Mouse (Mus musculus) limb, embryonic 13.5 days (tissue): Measurements from ENCODE around the gene Rassf8. TPM values are rescaled to one million over a fixed set of nuclear protein-coding genes. Genes with fewer than 3 reads are reported as not detected.

Experiments
- ATAC-seq: fragments of 200-750 bp; cut with Nextera tagmentation; 2 replicates; pipeline ENCODE4 v1.8.0; 2017; ENCODE audit warnings: low read depth, moderate number of reproducible peaks, moderate TSS enrichment; ENCODE audit not compliant: low FRiP score
- H3K27ac ChIP-seq: fragments of 300-500 bp; sonication (generic); 2 replicates; pipeline ENCODE4 v1.5.1; 2015; ENCODE audit warnings: inconsistent platforms, mild to moderate bottlenecking, moderate library complexity
- H3K27me3 ChIP-seq: fragments of 300-500 bp; sonication (generic); 2 replicates; pipeline ENCODE4 v1.6.1; 2015; ENCODE audit warnings: mild to moderate bottlenecking, inconsistent platforms
- H3K36me3 ChIP-seq: fragments of 300-500 bp; sonication (generic); 2 replicates; pipeline ENCODE4 v1.6.1; 2015; ENCODE audit warnings: inconsistent platforms, mild to moderate bottlenecking, moderate library complexity
- H3K4me1 ChIP-seq: fragments of 300-500 bp; sonication (generic); 2 replicates; pipeline ENCODE4 v1.6.1; 2015; ENCODE audit warnings: inconsistent platforms
- H3K4me2 ChIP-seq: fragments of 300-500 bp; sonication (generic); replicated peaks from 2 replicates; pipeline ENCODE4 v1.6.1; 2015; ENCODE audit warnings: inconsistent platforms, mild to moderate bottlenecking, moderate library complexity
- H3K4me3 ChIP-seq: fragments of 300-500 bp; sonication (generic); 2 replicates; pipeline ENCODE4 v1.5.1; 2015; ENCODE audit warnings: moderate library complexity, mild to moderate bottlenecking, inconsistent platforms
- H3K9ac ChIP-seq: fragments of 300-500 bp; sonication (generic); 2 replicates; pipeline ENCODE4 v1.6.1; 2015; ENCODE audit warnings: mild to moderate bottlenecking, inconsistent platforms
- H3K9me3 ChIP-seq: fragments of 300-500 bp; sonication (generic); 2 replicates; pipeline ENCODE4 v1.6.1; 2016; ENCODE audit warnings: inconsistent platforms
- WGBS: fragments of 180-500 bp; shearing (Covaris S2); methylation state at CpG from one replicate; pipeline ENCODE4 v1.1.7; 2015; 5-methylcytosine and 5-hydroxymethylcytosine counted together
- polyA plus RNA-seq: library from polyadenylated mRNA; unstranded; fragments of >200 nt; fragmentation: Nextera tagmentation; extraction: Ambion mirVana; gene quantifications from 2 replicates; pipeline ENCODE4 v1.2.1, GENCODE M21; 2015

Gene Rassf8
- polyA plus RNA-seq, 1 experiment from 2014 or later, result 14.0 TPM

GRCm38 (mm10) chr6:145845611-145846010, 99.1 kb downstream of the Rassf8 start:
- Histone ChIP-seq H3K9me3 (no peaks in the 10 kb centered on the region), H3K4me1 (no peaks in the 10 kb centered on the region), H3K4me3 (no peak overlapping the region), H3K4me2 (no peak overlapping the region), H3K27me3 (no peaks in the 10 kb centered on the region), H3K27ac (no peak overlapping the region), H3K9ac (no peak overlapping the region), H3K36me3 (no peaks in the 10 kb centered on the region)
- ATAC-seq, result no peak
- WGBS, result 70% methylated on average over 5 of the region's 5 CpGs

GRCm38 (mm10) chr6:145846076-145846475, 99.5 kb downstream of the Rassf8 start:
- H3K9ac ChIP-seq, result no peak overlapping the region
- H3K36me3 ChIP-seq, result no peaks in the 10 kb centered on the region
- 87% methylated on average over 1 of the region's 1 CpGs for whole genome bisulfite sequencing
- no peak overlapping the region for H3K27ac ChIP-seq
- H3K4me3 ChIP-seq, result no peak overlapping the region
- no peaks in the 10 kb centered on the region for H3K9me3 ChIP-seq
- no peaks in the 10 kb centered on the region for H3K27me3 ChIP-seq
- peaks cover 4% of the 10 kb centered on the region for H3K4me1 ChIP-seq
- ATAC-seq, result no peak
- no peak overlapping the region for H3K4me2 ChIP-seq

GRCm38 (mm10) chr6:145846948-145847347, 100.4 kb downstream of the Rassf8 start:
- H3K27me3 ChIP-seq, result no peaks in the 10 kb centered on the region
- peaks cover 4% of the 10 kb centered on the region for H3K4me1 ChIP-seq
- no peak overlapping the region for H3K9ac ChIP-seq
- H3K27ac ChIP-seq, result no peak overlapping the region
- no peaks in the 10 kb centered on the region for H3K9me3 ChIP-seq
- WGBS, result 76% methylated on average over 6 of the region's 6 CpGs
- H3K4me2 ChIP-seq, result no peak overlapping the region
- ATAC-seq, result no peak
- H3K4me3 ChIP-seq, result no peak overlapping the region
- H3K36me3 ChIP-seq, result no peaks in the 10 kb centered on the region

- H3K9ac ChIP-seq, result no peak overlapping the region
- WGBS, result 89% methylated on average over 8 of the region's 8 CpGs
- no peak overlapping the region for H3K27ac ChIP-seq
- no peak overlapping the region for H3K4me2 ChIP-seq
- no peaks in the 10 kb centered on the region for H3K36me3 ChIP-seq
- H3K27me3 ChIP-seq, result no peaks in the 10 kb centered on the region
- ATAC-seq, result no peak
- peaks cover 4% of the 10 kb centered on the region for H3K4me1 ChIP-seq
- no peak overlapping the region for H3K4me3 ChIP-seq
- H3K9me3 ChIP-seq, result no peaks in the 10 kb centered on the region
Measured at GRCm38 (mm10) chr6:145847661-145848060, 101.1 kb downstream of the Rassf8 start.

GRCm38 (mm10) chr6:145850789-145851188, 104.2 kb downstream of the Rassf8 start:
- Histone ChIP-seq H3K4me3 (no peak overlapping the region), H3K4me2 (no peak overlapping the region), H3K27me3 (no peaks in the 10 kb centered on the region), H3K9ac (no peak overlapping the region), H3K36me3 (no peaks in the 10 kb centered on the region), H3K27ac (no peak overlapping the region), H3K4me1 (peaks cover 17% of the 10 kb centered on the region), H3K9me3 (no peaks in the 10 kb centered on the region)
- WGBS, result 38% methylated on average over 2 of the region's 2 CpGs
- no peak for ATAC-seq

- Histone ChIP-seq H3K4me1 (peaks cover 23% of the 10 kb centered on the region), H3K9ac (no peak overlapping the region), H3K4me3 (no peak overlapping the region), H3K9me3 (no peaks in the 10 kb centered on the region), H3K4me2 (no peak overlapping the region), H3K27me3 (no peaks in the 10 kb centered on the region), H3K27ac (no peak overlapping the region), H3K36me3 (no peaks in the 10 kb centered on the region)
- no peak for ATAC-seq
- 81% methylated on average over 11 of the region's 11 CpGs for WGBS
Measured at GRCm38 (mm10) chr6:145851956-145852355, 105.4 kb downstream of the Rassf8 start.

- Histone ChIP-seq H3K9me3 (no peaks in the 10 kb centered on the region), H3K9ac (no peak overlapping the region), H3K4me2 (no peak overlapping the region), H3K27ac (no peak overlapping the region), H3K36me3 (no peaks in the 10 kb centered on the region), H3K27me3 (no peaks in the 10 kb centered on the region), H3K4me1 (peaks cover 23% of the 10 kb centered on the region), H3K4me3 (no peak overlapping the region)
- WGBS, result 87% methylated on average over 7 of the region's 7 CpGs
- ATAC-seq, result no peak
Measured at GRCm38 (mm10) chr6:145852708-145853107, 106.2 kb downstream of the Rassf8 start.

- WGBS, result 88% methylated on average over 10 of the region's 10 CpGs
- Histone ChIP-seq H3K27me3 (no peaks in the 10 kb centered on the region), H3K4me3 (no peak overlapping the region), H3K9ac (no peak overlapping the region), H3K36me3 (no peaks in the 10 kb centered on the region), H3K9me3 (no peaks in the 10 kb centered on the region), H3K4me2 (no peak overlapping the region), H3K4me1 (peaks cover 23% of the 10 kb centered on the region), H3K27ac (no peak overlapping the region)
- ATAC-seq, result no peak
Measured at GRCm38 (mm10) chr6:145853356-145854079, 107.0 kb downstream of the Rassf8 start.

- H3K9me3 ChIP-seq, result no peaks in the 10 kb centered on the region
- ATAC-seq, result no peak
- no peak overlapping the region for H3K9ac ChIP-seq
- H3K4me3 ChIP-seq, result no peak overlapping the region
- no peaks in the 10 kb centered on the region for H3K27me3 ChIP-seq
- H3K4me1 ChIP-seq, result peaks cover 23% of the 10 kb centered on the region
- H3K36me3 ChIP-seq, result no peaks in the 10 kb centered on the region
- no peak overlapping the region for H3K27ac ChIP-seq
- 61% methylated on average over 5 of the region's 5 CpGs for WGBS
- H3K4me2 ChIP-seq, result no peak overlapping the region
Measured at GRCm38 (mm10) chr6:145854756-145855155, 108.2 kb downstream of the Rassf8 start.

GRCm38 (mm10) chr6:145855720-145856551, 109.4 kb downstream of the Rassf8 start:
- Histone ChIP-seq H3K4me3 (peak overlapping the region; percentile 29), H3K27ac (peak overlapping the region; percentile 44), H3K4me1 (peaks cover 20% of the 10 kb centered on the region), H3K4me2 (peak overlapping the region; percentile 59), H3K27me3 (no peaks in the 10 kb centered on the region), H3K36me3 (no peaks in the 10 kb centered on the region), H3K9ac (peak overlapping the region; percentile 55), H3K9me3 (no peaks in the 10 kb centered on the region)
- peak; percentile 91 for ATAC-seq
- 4% methylated on average over 28 of the region's 28 CpGs for WGBS

GRCm38 (mm10) chr6:145857428-145857827, 110.9 kb downstream of the Rassf8 start:
- H3K36me3 ChIP-seq, result no peaks in the 10 kb centered on the region
- no peak overlapping the region for H3K4me2 ChIP-seq
- ATAC-seq, result no peak
- WGBS, result 89% methylated on average over 7 of the region's 7 CpGs
- H3K4me3 ChIP-seq, result no peak overlapping the region
- H3K9me3 ChIP-seq, result no peaks in the 10 kb centered on the region
- peaks cover 19% of the 10 kb centered on the region for H3K4me1 ChIP-seq
- no peak overlapping the region for H3K27ac ChIP-seq
- no peak overlapping the region for H3K9ac ChIP-seq
- peaks cover 10% of the 10 kb centered on the region for H3K27me3 ChIP-seq

GRCm38 (mm10) chr6:145858414-145858813, 111.9 kb downstream of the Rassf8 start:
- Histone ChIP-seq H3K27me3 (peaks cover 20% of the 10 kb centered on the region), H3K4me2 (no peak overlapping the region), H3K9ac (no peak overlapping the region), H3K4me3 (no peak overlapping the region), H3K9me3 (no peaks in the 10 kb centered on the region), H3K4me1 (peaks cover 25% of the 10 kb centered on the region), H3K36me3 (no peaks in the 10 kb centered on the region), H3K27ac (no peak overlapping the region)
- no peak for ATAC-seq
- 55% methylated on average over 8 of the region's 8 CpGs for WGBS
